In the genomic region with DNA sequence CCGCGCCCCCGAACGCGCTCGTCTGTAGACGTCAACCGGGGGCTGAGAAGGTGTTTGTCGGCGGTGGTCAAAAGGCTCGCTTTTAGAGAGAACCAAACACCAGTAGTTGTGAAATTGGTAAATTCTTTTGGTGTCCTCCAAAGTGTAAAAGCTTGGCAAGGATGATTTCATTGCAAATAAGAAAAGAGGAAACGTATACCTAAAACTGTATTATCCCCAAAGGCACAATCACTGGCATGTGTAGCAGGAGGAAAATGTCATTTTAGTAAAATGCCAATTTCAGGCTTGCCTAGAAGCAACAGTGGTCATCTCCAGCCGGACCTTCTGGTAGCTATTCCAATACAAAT, we compare ENCODE assay signal across 8 mouse cellular contexts. TPM values are rescaled to one million over a fixed set of nuclear protein-coding genes. Genes with fewer than 3 reads are reported as not detected.
DNase-seq lines count a peak whose midpoint lies in the region; ATAC-seq and TF ChIP-seq lines count a peak whose summit lies in the region.

No protein-coding gene starts in this region.

- peak overlapping the region; percentile 99 for H3K27ac ChIP-seq in heart, embryonic 13.5 days (replicated peaks)
- no peak overlapping the region for H3K27ac ChIP-seq in ES-E14 (ENCODE audit: insufficient read depth, low read depth, low read length, poor library complexity, severe bottlenecking)

- H3K36me3 ChIP-seq in heart, embryonic 13.5 days: peaks cover 12% of the 10 kb centered on the region
- no peaks in the 10 kb centered on the region for H3K36me3 ChIP-seq in ES-E14 (ENCODE audit: control insufficient read depth, insufficient read depth, low read length, poor library complexity, severe bottlenecking)

- peak overlapping the region; percentile 96 for H3K9ac ChIP-seq in heart, embryonic 13.5 days
- peak overlapping the region; percentile 92 for H3K9ac ChIP-seq in ES-E14 (ENCODE audit: insufficient read depth, low read depth, low read length, poor library complexity, severe bottlenecking)

- no peaks in the 10 kb centered on the region for H3K27me3 ChIP-seq in heart, embryonic 13.5 days (replicated peaks)

- no peaks in the 10 kb centered on the region for H3K9me3 ChIP-seq in heart, embryonic 13.5 days
- no peaks in the 10 kb centered on the region for H3K9me3 ChIP-seq in ES-E14 (ENCODE audit: control insufficient read depth, insufficient read depth, low read depth, low read length)

- intact Hi-C loops in heart, postnatal 14 days (cut with DNase I): loop anchor here (2.0 to 5.0 kb wide), 2 partner anchors 81 to 98 kb away; partner anchors contain the start of genes Cyren and Tmem140

- H3K4me3 ChIP-seq in heart, embryonic 13.5 days: peak overlapping the region; percentile 76
- peak overlapping the region; percentile 59 to 78 for H3K4me3 ChIP-seq in ES-E14 (ENCODE audit: insufficient read depth in 1 of 2, low read depth in 1 of 2, low read length in 2 of 2, poor library complexity in 1 of 2, severe bottlenecking in 1 of 2)

- WGBS in heart, embryonic 13.5 days: 3% methylated on average over 13 of the region's 13 CpGs

- in situ Hi-C loops in ES-E14 (cut with MboI; ENCODE audit: low sequenced_read_pairs in 2 of 2, unreplicated experiment in 2 of 2): no loop called here

- no peak for ATAC-seq in heart, embryonic 13.5 days (ENCODE audit: extremely low read depth, insufficient number of reproducible peaks, low FRiP score, low TSS enrichment)
- ATAC-seq in hematopoietic stem cell, adult 5-6 weeks (replicated peaks in 1 of 2; ENCODE audit: insufficient read depth in 1 of 2, low FRiP score in 2 of 2, low TSS enrichment in 1 of 2, low read depth in 1 of 2, poor library complexity in 2 of 2, severe bottlenecking in 2 of 2): 0 out of 4 replicates have a peak, but pooled peaks have one; percentile 8 to 12
- ATAC-seq in megakaryocyte progenitor cell, adult 5-6 weeks (replicated peaks; ENCODE audit: poor library complexity): peak; percentile 10; the same call in 1 of the 2 replicates

- peaks cover 5% of the 10 kb centered on the region; the same call in 1 of the 2 replicates for H3K4me1 ChIP-seq in heart, embryonic 13.5 days
- H3K4me1 ChIP-seq in ES-E14 (ENCODE audit: control insufficient read depth in 2 of 2, insufficient read depth in 2 of 2, low read length in 2 of 2, poor library complexity in 1 of 2): peaks cover 0 to 3% of the 10 kb centered on the region in 2 experiments; a peak in 2 of 4 replicates

- no peak for DNase-seq in heart, postnatal 14 days
- DNase-seq in ES-E14 (ENCODE audit: low read depth, low spot score): no peak
- DNase-seq in T-cell, adult 2 months (ENCODE audit: low spot score): no peak
- no peak for DNase-seq in frontal cortex, postnatal 25 days (ENCODE audit: low spot score in 2 of 2)
- no peak for DNase-seq in yolk sac, embryonic 10.5 days (ENCODE audit: low spot score)

- peak overlapping the region; percentile 76 for H3K4me2 ChIP-seq in heart, embryonic 13.5 days

TF ChIP-seq in ES-E14, 5 proteins besides CTCF, POLR2A, EP300 and RAD21:
- TF ChIP-seq HCFC1 (IDR thresholded peaks at IDR 0.05; ENCODE audit: borderline replicate concordance, insufficient read depth, low read length): no peak
- TF ChIP-seq MAFK (IDR thresholded peaks at IDR 0.05; ENCODE audit: insufficient read depth, low read depth, low read length): no peak
TF ChIP-seq in ES-E14: peak in this region for 0.

RNA-seq across cellular contexts. Expression of gene Agbl3, which starts 0.7 kb away (rescaled TPM):
- polyA plus RNA-seq in heart, embryonic 13.5 days (2015; fragmentation: Nextera tagmentation; extraction: Ambion mirVana): 5.1 and 6.2 TPM in 2 replicates
- 1 to 10 TPM; 4.6 to 5.9 TPM for total RNA-seq in heart, postnatal 14 days (2021)
- total RNA-seq in ES-E14 (2012; rRNA removed): 1.3 and 2.6 TPM in 2 replicates
- 7.1 and 9.3 TPM in 2 replicates for total RNA-seq in hematopoietic stem cell, adult 5-6 weeks (2017)
- 3.6 and 7.1 TPM in 2 replicates for total RNA-seq in megakaryocyte progenitor cell, adult 5-6 weeks (2015)
- total RNA-seq in megakaryocyte progenitor cell, adult 5-6 weeks (2017): 2.9 and 3.6 TPM in 2 replicates
